Mouse (Mus musculus) kidney, adult 18-20 months (tissue): ENCODE measurements around the gene Rnd1.

Experiments used
- DNase-seq: peaks from one replicate; pipeline ENCODE4 v3.0.0; 2021

Gene Rnd1

DNA sequence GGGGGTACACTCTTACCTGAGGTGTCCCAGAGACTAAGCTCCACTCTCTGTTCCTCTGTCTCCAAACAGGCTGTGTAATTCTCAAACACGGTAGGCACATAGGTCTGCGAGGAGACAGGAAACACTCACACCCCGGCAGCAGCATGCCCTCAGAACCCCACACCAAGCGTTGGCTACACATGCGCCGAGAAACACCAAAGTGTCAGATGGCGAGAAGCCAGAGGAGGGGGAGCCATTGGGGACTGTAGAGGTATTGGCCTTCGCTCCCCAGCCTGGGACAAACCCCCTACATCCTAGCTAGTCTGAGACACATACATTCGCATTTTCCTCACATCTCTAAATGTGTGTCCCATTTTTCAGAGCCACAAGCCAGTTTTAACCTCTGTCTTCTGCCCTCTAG, 790 bp downstream of the Rnd1 start:
- peak; percentile 32 for DNase-seq

GRCm38 (mm10) chr15:98675634-98676250, 1.5 kb downstream of the Rnd1 start:
- DNase-seq: no peak

- no peak for DNase-seq
Observed at GRCm38 (mm10) chr15:98674994-98675545, 2.2 kb downstream of the Rnd1 start.

- no peak for DNase-seq
Observed at GRCm38 (mm10) chr15:98674284-98674993, 2.8 kb downstream of the Rnd1 start.

DNA sequence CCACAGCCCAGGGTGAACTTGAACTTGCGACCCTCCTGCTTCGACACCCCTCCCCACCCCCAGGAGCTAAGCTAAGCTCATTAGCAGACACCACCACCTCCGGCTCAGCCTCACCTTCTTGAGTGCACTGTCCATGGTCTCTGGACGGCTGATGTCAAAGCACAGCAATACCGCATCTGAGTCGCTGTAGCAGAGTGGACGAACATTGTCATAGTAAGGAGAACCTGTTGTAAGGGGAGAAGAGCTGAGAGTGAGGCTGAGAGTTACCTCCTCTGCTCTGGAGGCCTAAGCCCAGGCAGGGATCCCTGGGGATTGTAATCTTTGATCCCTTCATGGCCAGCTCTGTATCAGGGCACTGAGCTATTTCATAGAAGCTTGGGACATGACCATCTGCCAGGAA, 3.5 kb downstream of the Rnd1 start:
- DNase-seq: no peak

DNA sequence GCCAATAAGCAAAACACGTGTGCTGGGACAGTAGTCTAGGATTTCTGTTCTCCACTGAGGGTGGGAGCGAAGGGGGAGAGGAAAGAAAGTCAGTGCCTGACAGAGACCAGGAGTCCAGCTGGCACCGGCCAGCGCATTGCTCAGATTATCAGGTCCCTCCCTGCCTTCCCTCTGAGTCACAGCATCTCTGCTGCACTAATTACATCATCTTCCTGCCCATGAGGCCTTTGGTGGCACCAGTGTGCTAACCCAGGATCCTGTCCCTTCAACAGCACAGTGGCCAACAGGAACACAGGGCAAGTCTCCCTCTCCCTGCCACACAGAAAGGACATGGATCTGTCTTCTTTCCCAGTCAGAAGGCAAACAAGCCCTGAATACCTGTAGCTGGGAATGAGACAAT, 4.7 kb downstream of the Rnd1 start:
- no peak for DNase-seq

- DNase-seq: no peak
Observed at GRCm38 (mm10) chr15:98664042-98664907, 13.0 kb downstream of the Rnd1 start.

- peak; percentile 95 for DNase-seq
Observed at GRCm38 (mm10) chr15:98662567-98663545, 14.4 kb downstream of the Rnd1 start, which contains the start of gene Ddx23. Gene Ddx23, minus strand, starts transcription at chr15:98662894.

GRCm38 (mm10) chr15:98662198-98662566, 15.1 kb downstream of the Rnd1 start:
- no peak for DNase-seq

- no peak for DNase-seq
Observed at GRCm38 (mm10) chr15:98656982-98657751, 20.1 kb downstream of the Rnd1 start.

DNA sequence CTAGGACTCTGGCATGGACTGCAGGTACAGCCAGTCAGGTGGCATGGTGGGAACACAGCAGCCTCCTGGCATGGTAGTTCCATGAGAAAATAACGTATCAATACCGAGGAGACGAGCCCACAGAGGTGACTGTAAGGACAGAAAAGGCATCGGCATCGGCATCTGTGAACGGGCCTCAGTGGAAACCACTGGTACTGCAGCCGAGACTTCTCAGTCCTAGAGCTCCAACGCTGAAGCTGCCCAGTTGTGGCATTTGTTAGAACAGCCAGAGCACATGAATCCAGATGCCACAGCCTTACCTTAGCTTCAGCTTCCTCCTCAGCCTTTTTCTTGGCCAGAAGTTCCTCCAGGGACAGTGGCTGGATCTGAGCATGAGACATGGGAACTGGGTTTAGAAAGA, 25.1 kb downstream of the Rnd1 start:
- DNase-seq: no peak

GRCm38 (mm10) chr15:98651431-98651830, 25.8 kb downstream of the Rnd1 start:
- no peak for DNase-seq

DNA sequence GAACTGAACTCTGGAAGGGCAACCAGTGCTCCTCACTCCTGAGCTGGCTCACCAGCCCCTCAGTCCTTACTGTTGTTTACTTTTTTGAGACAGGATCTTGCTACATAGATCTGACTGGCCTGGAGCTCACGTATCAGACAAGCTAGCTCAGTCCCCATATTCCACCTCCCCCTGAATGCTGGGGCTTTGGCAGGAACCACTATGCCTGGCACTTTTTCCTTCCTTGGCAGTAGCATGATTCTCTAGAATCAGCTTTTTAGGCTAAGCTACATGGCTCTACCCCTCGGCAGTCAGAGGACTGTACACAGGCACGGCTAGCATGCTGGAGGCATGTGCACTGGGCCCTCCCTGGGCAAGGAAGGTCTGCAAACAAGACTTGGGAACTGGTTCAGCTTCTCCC, 29.2 kb downstream of the Rnd1 start:
- DNase-seq: no peak

- no peak for DNase-seq
Observed at GRCm38 (mm10) chr15:98647308-98647707, 30.0 kb downstream of the Rnd1 start.

GRCm38 (mm10) chr15:98646737-98647136, 30.5 kb downstream of the Rnd1 start:
- DNase-seq: no peak

DNA sequence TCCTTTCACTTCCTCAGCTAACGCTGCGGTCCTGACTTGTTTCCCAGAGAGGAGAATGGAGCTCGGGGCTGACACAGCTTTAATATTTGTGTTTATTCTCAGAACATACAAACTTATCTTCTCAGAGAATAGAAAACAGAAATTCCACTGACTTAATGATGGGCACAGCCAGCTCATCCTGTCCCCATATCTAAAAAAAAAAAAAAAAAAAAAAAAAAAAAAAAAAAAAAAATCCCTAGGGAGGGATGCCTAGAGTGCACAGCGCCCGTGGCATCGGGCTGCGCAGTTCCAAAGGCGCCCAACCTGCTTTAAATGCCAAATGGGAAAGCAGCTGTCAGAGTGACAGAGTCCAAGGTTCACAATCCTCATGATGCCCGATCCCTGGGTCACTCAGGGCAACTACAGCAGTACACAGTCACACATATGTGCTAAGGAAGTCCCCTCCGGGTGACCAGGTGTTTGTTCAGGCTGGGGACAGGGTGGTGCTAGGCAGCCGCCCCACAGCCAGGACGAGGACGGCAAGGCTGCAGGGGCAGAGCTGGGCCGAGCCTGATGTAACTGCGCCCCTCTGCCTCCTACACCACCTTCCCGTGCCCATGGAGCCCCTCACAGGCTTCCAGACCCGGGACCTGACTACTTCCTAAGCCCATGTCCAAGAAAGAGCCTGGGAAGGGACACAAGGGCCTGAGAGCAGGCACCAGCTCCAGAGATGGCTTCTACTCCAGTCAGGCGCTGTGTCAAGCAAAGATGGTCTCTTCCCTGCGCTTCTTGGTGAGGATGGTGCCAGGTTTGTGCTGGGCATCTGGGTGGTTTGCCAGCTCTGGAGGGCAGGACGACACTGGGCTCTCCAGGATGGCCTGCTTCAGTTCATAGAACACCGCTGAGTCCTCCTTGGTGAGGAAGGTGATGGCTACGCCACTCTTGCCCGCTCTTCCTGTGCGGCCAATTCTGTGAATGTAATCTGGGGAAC, 31.9 kb downstream of the Rnd1 start:
- peak; percentile 36 for DNase-seq

DNA sequence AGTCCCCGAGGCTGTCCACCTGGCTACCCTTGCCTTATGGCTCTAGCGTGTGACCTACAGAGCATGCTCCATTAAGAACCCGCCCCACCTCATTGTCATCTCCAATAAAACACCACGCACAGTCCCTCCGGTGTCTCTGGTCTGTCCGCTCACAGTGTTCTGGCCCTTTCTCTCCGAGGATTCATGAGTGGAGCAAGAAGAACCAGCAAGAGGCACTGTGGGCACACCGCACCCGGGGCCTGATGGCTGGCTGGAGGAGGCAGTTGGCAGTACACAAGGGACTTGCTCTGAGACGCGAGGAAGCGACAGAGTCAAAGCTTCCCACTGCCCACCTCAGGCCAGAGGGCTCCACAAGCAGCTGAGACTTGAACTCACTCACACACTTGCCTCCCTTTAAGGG, 32.9 kb downstream of the Rnd1 start:
- no peak for DNase-seq

DNA sequence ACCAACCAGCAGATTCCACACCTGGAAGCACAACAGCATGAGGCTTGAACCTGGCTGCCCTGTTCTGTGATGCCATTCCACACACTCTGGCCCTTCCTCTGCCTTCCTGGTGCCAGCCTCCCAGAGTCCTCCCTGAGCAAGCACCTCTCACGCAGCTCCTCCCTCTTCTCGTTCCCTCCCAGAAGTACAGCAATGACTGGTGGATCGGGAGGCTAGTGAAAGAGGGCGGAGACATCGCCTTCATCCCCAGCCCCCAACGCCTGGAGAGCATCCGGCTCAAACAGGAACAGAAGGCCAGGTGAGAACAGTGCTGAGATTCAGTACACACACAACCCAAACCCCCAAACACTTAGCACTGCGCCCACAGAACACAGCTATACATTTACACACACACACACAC, 37.1 kb downstream of the Rnd1 start:
- peak; percentile 47 for DNase-seq

DNA sequence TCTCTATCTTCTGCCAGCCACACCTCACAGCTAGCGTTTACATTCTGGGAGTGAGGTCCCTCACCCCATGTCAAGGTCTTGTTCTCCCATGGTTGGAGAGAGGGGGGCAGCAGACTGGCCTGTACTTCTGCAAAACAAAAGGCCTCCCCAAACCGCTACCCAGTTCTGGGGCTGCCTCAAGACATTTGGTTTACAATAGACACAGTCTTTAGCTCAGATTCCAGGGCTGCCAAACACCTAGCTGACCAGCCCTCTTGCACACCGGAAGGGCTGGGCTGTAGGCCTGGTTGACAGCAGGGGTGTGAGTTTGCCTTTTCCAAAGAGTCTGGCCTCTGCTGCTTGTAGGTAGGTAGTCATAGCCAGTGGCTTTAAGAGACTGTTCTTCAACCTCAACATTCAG, 40.1 kb downstream of the Rnd1 start:
- DNase-seq: no peak

- DNase-seq: no peak
Observed at GRCm38 (mm10) chr15:98636517-98636916, 40.7 kb downstream of the Rnd1 start.
